Mouse (Mus musculus) kidney, adult 18-20 months (tissue): ENCODE measurements around the gene Tbx1.
"Not testable (repeated sequence)": the region's sequence is repeated elsewhere in the genome, so short reads cannot be mapped to it uniquely, and the experiment has no call there.

Experiments used
- DNase-seq: peaks from one replicate; pipeline ENCODE4 v3.0.0; 2021

Tbx1 gene

DNA sequence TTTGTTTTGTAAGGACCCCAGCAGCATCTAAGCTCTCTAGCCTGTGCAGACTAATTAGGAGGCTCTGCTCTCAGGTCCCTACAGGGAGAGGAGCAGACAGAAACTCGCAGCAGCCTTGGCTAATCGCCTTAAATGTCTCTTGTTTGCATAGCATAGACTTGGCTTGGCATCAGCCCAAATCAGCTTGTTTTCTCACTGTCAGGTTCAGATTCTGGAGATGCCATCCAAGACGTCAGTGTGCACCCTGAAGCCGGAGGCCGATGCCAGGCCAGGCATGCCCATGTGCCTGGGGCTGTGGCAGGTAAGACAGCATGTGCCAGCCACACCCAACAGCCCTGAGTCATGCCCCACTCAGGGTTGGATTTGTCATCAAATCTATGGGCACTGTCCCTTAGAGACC is 42.6 kb downstream of the Tbx1 start:
- DNase-seq, result no peak

DNA sequence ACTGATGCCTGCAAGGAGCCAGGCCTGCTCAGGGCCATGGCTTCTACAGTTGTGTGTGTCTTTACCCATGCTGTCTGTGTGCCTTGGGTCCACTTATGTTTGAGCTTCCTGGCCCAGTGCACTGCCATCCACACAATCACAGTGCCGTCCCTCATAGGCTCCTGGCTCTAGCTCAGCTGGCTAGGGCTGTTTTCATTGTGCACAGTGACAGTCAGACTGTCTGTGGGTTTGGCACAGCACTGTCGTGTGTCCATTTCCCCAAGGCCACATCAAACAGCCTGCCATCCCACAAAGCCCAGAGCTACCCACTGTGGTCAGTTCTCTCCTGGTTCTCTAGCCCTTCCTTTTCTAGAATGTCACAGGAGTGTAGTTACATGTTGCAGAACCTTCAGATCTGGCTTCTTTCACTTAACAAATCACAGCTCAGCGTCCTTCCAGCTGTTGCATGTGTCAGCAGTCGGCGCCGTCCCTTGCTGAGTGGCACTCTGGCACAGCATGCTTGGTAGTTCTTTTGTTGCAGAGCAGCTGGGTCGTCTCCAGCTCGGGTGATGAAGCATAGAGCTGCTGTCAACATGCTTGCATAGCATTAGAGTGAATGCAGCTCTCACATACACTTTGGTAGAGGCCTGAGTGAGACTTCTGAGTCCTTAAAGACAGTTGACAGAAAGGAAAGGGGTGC is 47.2 kb downstream of the Tbx1 start:
- DNase-seq, result no peak

GRCm38 (mm10) chr16:18539281-18539680 is 51.2 kb downstream of the Tbx1 start:
- no peak for DNase-seq

GRCm38 (mm10) chr16:18537407-18537990 is 53.0 kb downstream of the Tbx1 start:
- no peak for DNase-seq

DNA sequence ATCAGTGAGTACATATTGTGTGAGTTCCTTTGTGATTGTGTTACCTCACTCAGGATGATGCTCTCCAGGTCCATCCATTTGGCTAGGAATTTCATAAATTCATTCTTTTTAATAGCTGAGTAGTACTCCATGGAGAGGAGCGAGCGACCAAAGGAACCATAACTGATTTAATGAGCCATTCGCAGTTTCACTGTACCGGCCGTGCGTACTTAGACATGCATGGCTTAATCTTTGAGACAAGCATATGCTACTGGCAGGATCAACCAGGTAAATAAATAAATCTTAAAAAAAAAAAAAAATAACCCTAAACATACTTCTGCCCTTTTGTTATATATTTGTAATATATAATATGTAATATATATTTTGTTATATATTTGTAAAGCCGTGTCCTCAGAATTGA is 57.4 kb downstream of the Tbx1 start:
- not testable (repeated sequence) for DNase-seq
